Mouse (Mus musculus) liver, adult 2 months (tissue): ENCODE measurements around the gene Olfr1116. TPM values are rescaled to one million over a fixed set of nuclear protein-coding genes. Genes with fewer than 3 reads are reported as not detected.
"Not testable (repeated sequence)": the region's sequence is repeated elsewhere in the genome, so short reads cannot be mapped to it uniquely, and the experiment has no call there.

Source experiments
- DNase-seq: peaks from one replicate; pipeline ENCODE4 v3.0.0-alpha.2; 2011; ENCODE audit warnings: low read depth, low spot score; ENCODE audit errors: extremely low read depth
- H3K27ac ChIP-seq: fragments of 200-500 bp; replicated peaks from 2 replicates; pipeline ENCODE4 v1.5.1; 2012; ENCODE audit warnings: low read depth, mild to moderate bottlenecking, control low read depth, inconsistent platforms, low read length; ENCODE audit not compliant: insufficient read depth
- H3K27me3 ChIP-seq: fragments of 200-500 bp; 2 replicates; pipeline ENCODE4 v1.6.1; 2012; ENCODE audit warnings: mild to moderate bottlenecking, moderate library complexity, low read length, inconsistent platforms; ENCODE audit not compliant: control insufficient read depth, insufficient read depth
- H3K36me3 ChIP-seq: fragments of 200-500 bp; 2 replicates; pipeline ENCODE4 v1.6.1; 2012; ENCODE audit warnings: low read length, inconsistent platforms; ENCODE audit not compliant: control insufficient read depth, insufficient read depth
- H3K4me1 ChIP-seq: fragments of 200-500 bp; 2 replicates; pipeline ENCODE4 v1.6.1; 2011; ENCODE audit warnings: low read length; ENCODE audit not compliant: control insufficient read depth, insufficient read depth
- H3K4me3 ChIP-seq: fragments of 200-500 bp; 2 replicates; pipeline ENCODE4 v1.5.1; 2011; ENCODE audit warnings: low read depth, mild to moderate bottlenecking, control low read depth, low read length, moderate library complexity; ENCODE audit not compliant: insufficient read depth
- H3K79me2 ChIP-seq: fragments of 200-500 bp; 2 replicates; pipeline ENCODE4 v1.6.1; 2012; ENCODE audit warnings: inconsistent platforms, mild to moderate bottlenecking, low read length, moderate library complexity; ENCODE audit not compliant: control insufficient read depth, insufficient read depth
- H3K9ac ChIP-seq: fragments of 200-500 bp; 2 replicates; pipeline ENCODE4 v1.6.1; 2012; ENCODE audit warnings: low read depth, mild to moderate bottlenecking, control low read depth, inconsistent platforms, low read length
- CTCF ChIP-seq: fragments of 200-500 bp; IDR thresholded peaks from 2 replicates; pipeline ENCODE4 v1.5.1; 2011; ENCODE audit warnings: low read depth, low read length, control low read depth
- POLR2A ChIP-seq: fragments of 200-500 bp; IDR thresholded peaks from 2 replicates; pipeline ENCODE4 v1.6.1; 2011; ENCODE audit warnings: low read length, control low read depth; ENCODE audit not compliant: insufficient read depth; ENCODE audit errors: extremely low read depth
- WGBS: fragments of 180-500 bp; shearing (Covaris S2); methylation state at CpG from one replicate; pipeline ENCODE4 v1.1.7; 2018; 5-methylcytosine and 5-hydroxymethylcytosine counted together
- polyA plus RNA-seq: library from polyadenylated mRNA; depleted of rRNA; stranded (reverse); fragments of >200 nt; gene quantifications from 2 replicates; pipeline ENCODE4 v1.2.3, GENCODE M21; 2012; rRNA removed
- total RNA-seq: library from RNA; depleted of rRNA; stranded (reverse); fragments of >200 nt; gene quantifications from 2 replicates; pipeline ENCODE4 v1.2.3, GENCODE M21; 2014; rRNA removed

Gene Olfr1116
- not detected in 2 replicates for total RNA-seq
- not detected in 2 replicates for polyA plus RNA-seq

GRCm38 (mm10) chr2:87267234-87267633 is at the start of gene Olfr1116:
Gene Olfr1116, plus strand, starts transcription at chr2:87267534.
- no peak for DNase-seq
- Histone ChIP-seq H3K4me3 (no peak within 1 kb of the TSS), H3K9ac (no peak within 1 kb of the TSS), H3K36me3 (no peaks in the 10 kb centered on the region), H3K27me3 (no peaks in the 10 kb centered on the region), H3K79me2 (no peaks in the 10 kb centered on the region), H3K27ac (no peak within 1 kb of the TSS), H3K4me1 (no peaks in the 10 kb centered on the region)
- 65% methylated on average over 1 of the region's 1 CpGs for WGBS
- no peak for TF ChIP-seq CTCF
- no peak for TF ChIP-seq POLR2A

- no peaks in the 10 kb centered on the region for H3K4me1 ChIP-seq
- H3K4me3 ChIP-seq = no peak within 1 kb of the TSS
- no peaks in the 10 kb centered on the region for H3K36me3 ChIP-seq
- no peak for DNase-seq
- no peaks in the 10 kb centered on the region for H3K27me3 ChIP-seq
- H3K79me2 ChIP-seq = no peaks in the 10 kb centered on the region
- H3K9ac ChIP-seq = no peak within 1 kb of the TSS
- no peak within 1 kb of the TSS for H3K27ac ChIP-seq
- WGBS = 74% methylated on average over 2 of the region's 2 CpGs
- TF ChIP-seq CTCF = no peak
- TF ChIP-seq POLR2A = no peak
These were observed 19.6 kb upstream of the Olfr1116 start, which contains the start of gene Olfr1115 for GRCm38 (mm10) chr2:87247713-87248112. Gene Olfr1115, plus strand, starts transcription at chr2:87248013.

GRCm38 (mm10) chr2:87293977-87294376 is 26.6 kb downstream of the Olfr1116 start:
- not testable (repeated sequence) for DNase-seq, H3K79me2 ChIP-seq, H3K9ac ChIP-seq, H3K27me3 ChIP-seq, H3K4me1 ChIP-seq, H3K4me3 ChIP-seq, H3K27ac ChIP-seq, H3K36me3 ChIP-seq

GRCm38 (mm10) chr2:87307281-87307680 is 39.9 kb downstream of the Olfr1116 start, which contains the start of gene Olfr1118:
Gene Olfr1118, plus strand, starts transcription at chr2:87307581.
- Histone ChIP-seq H3K4me1 (no peaks in the 10 kb centered on the region), H3K27ac (no peak within 1 kb of the TSS), H3K79me2 (no peaks in the 10 kb centered on the region), H3K36me3 (no peaks in the 10 kb centered on the region), H3K9ac (no peak within 1 kb of the TSS), H3K27me3 (no peaks in the 10 kb centered on the region), H3K4me3 (no peak within 1 kb of the TSS)
- WGBS = 49% methylated on average over 1 of the region's 1 CpGs
- DNase-seq = no peak
- TF ChIP-seq POLR2A = no peak
- TF ChIP-seq CTCF = no peak

Other genes with a start within 250 kb of the Olfr1116 start
- gene Olfr1104, start 240.5 kb upstream of the Olfr1116 start, total RNA-seq = not detected in 2 replicates
- not detected in 2 replicates for gene Olfr1104, start 240.5 kb upstream of the Olfr1116 start, polyA plus RNA-seq
- gene Olfr1105, start 231.0 kb upstream of the Olfr1116 start, total RNA-seq = not detected in 2 replicates
- not detected in 2 replicates for gene Olfr1105, start 231.0 kb upstream of the Olfr1116 start, polyA plus RNA-seq
- gene Olfr1106, start 215.3 kb upstream of the Olfr1116 start, total RNA-seq = not detected in 2 replicates
- gene Olfr1106, start 215.3 kb upstream of the Olfr1116 start, polyA plus RNA-seq = not detected in 2 replicates
- gene Olfr1107, start 191.7 kb upstream of the Olfr1116 start, total RNA-seq = not detected in 2 replicates
- gene Olfr1107, start 191.7 kb upstream of the Olfr1116 start, polyA plus RNA-seq = not detected in 2 replicates
- gene Olfr1109, start 171.5 kb upstream of the Olfr1116 start, total RNA-seq = not detected in 2 replicates
- not detected in 2 replicates for gene Olfr1109, start 171.5 kb upstream of the Olfr1116 start, polyA plus RNA-seq
- gene Olfr259, start 153.0 kb upstream of the Olfr1116 start, total RNA-seq = not detected in 2 replicates
- gene Olfr259, start 153.0 kb upstream of the Olfr1116 start, polyA plus RNA-seq = not detected in 2 replicates
- gene Olfr1110, start 127.2 kb upstream of the Olfr1116 start, total RNA-seq = not detected in 2 replicates
- not detected in 2 replicates for gene Olfr1110, start 127.2 kb upstream of the Olfr1116 start, polyA plus RNA-seq
- not detected in 2 replicates for gene Olfr1111, start 114.9 kb upstream of the Olfr1116 start, total RNA-seq
- gene Olfr1111, start 114.9 kb upstream of the Olfr1116 start, polyA plus RNA-seq = not detected in 2 replicates
- not detected in 2 replicates for gene Olfr1112, start 79.7 kb upstream of the Olfr1116 start, total RNA-seq
- gene Olfr1112, start 79.7 kb upstream of the Olfr1116 start, polyA plus RNA-seq = not detected in 2 replicates
- gene Olfr1113, start 58.6 kb upstream of the Olfr1116 start, total RNA-seq = not detected in 2 replicates
- gene Olfr1113, start 58.6 kb upstream of the Olfr1116 start, polyA plus RNA-seq = not detected in 2 replicates
- not detected in 2 replicates for gene Olfr1115, start 19.5 kb upstream of the Olfr1116 start, total RNA-seq
- not detected in 2 replicates for gene Olfr1115, start 19.5 kb upstream of the Olfr1116 start, polyA plus RNA-seq
- gene Olfr1118, start 40.0 kb downstream of the Olfr1116 start, total RNA-seq = not detected in 2 replicates
- gene Olfr1118, start 40.0 kb downstream of the Olfr1116 start, polyA plus RNA-seq = not detected in 2 replicates
- not detected in 2 replicates for gene Olfr1120, start 87.3 kb downstream of the Olfr1116 start, total RNA-seq
- gene Olfr1120, start 87.3 kb downstream of the Olfr1116 start, polyA plus RNA-seq = not detected in 2 replicates
- not detected in 2 replicates for gene Olfr1121, start 102.4 kb downstream of the Olfr1116 start, total RNA-seq
- not detected in 2 replicates for gene Olfr1121, start 102.4 kb downstream of the Olfr1116 start, polyA plus RNA-seq
- not detected in 2 replicates for gene Olfr1122, start 118.3 kb downstream of the Olfr1116 start, total RNA-seq
- not detected in 2 replicates for gene Olfr1122, start 118.3 kb downstream of the Olfr1116 start, polyA plus RNA-seq
- gene Olfr1123, start 149.1 kb downstream of the Olfr1116 start, total RNA-seq = not detected in 2 replicates
- gene Olfr1123, start 149.1 kb downstream of the Olfr1116 start, polyA plus RNA-seq = not detected in 2 replicates
- not detected in 2 replicates for gene Olfr1124, start 162.7 kb downstream of the Olfr1116 start, total RNA-seq
- gene Olfr1124, start 162.7 kb downstream of the Olfr1116 start, polyA plus RNA-seq = not detected in 2 replicates
- not detected in 2 replicates for gene Olfr1126, start 186.4 kb downstream of the Olfr1116 start, total RNA-seq
- gene Olfr1126, start 186.4 kb downstream of the Olfr1116 start, polyA plus RNA-seq = not detected in 2 replicates
- not detected in 2 replicates for gene Pramel7, start 229.6 kb downstream of the Olfr1116 start, total RNA-seq
- not detected in 2 replicates for gene Pramel7, start 229.6 kb downstream of the Olfr1116 start, polyA plus RNA-seq
- not detected in 2 replicates for gene Pramel6, start 239.0 kb downstream of the Olfr1116 start, total RNA-seq
- not detected in 2 replicates for gene Pramel6, start 239.0 kb downstream of the Olfr1116 start, polyA plus RNA-seq